Mouse (Mus musculus): Measurements from ENCODE around the gene Cdkn2a. TPM values are rescaled to one million over a fixed set of nuclear protein-coding genes. Genes with fewer than 3 reads are reported as not detected.

The Cdkn2a gene
- polyA plus RNA-seq, 1 experiment from 2014 or later: not detected

GRCm38 (mm10) chr4:89273585-89273984, 20.9 kb downstream of the Cdkn2a start:
- WGBS: under 1% methylated on average over 9 of the region's 9 CpGs
- no peak for DNase-seq (ENCODE audit: low spot score, missing footprints)
- peak; percentile 26; the same call in 1 of the 2 replicates for ATAC-seq (ENCODE audit: low FRiP score)

GRCm38 (mm10) chr4:89272961-89273540, 21.4 kb downstream of the Cdkn2a start:
- peak; percentile 18; the same call in 1 of the 2 replicates for ATAC-seq (ENCODE audit: low FRiP score)
- no peak overlapping the region for H3K4me2 ChIP-seq
- H3K4me1 ChIP-seq (ENCODE audit: control insufficient read depth, insufficient read depth, low read length): no peaks in the 10 kb centered on the region
- no peaks in the 10 kb centered on the region for H3K9me3 ChIP-seq (ENCODE audit: control insufficient read depth, low read length)
- H3K27me3 ChIP-seq (ENCODE audit: control insufficient read depth, insufficient read depth, low read length): peaks cover 77% of the 10 kb centered on the region
- no peaks in the 10 kb centered on the region for H3K36me3 ChIP-seq (ENCODE audit: control insufficient read depth, insufficient read depth, low read length)
- no peak overlapping the region for H3K9ac ChIP-seq (ENCODE audit: low read length)
- H3K27ac ChIP-seq (ENCODE audit: low read depth, low read length): no peak overlapping the region
- peak; percentile 94 for DNase-seq (ENCODE audit: low spot score, missing footprints)
- under 1% methylated on average over 20 of the region's 20 CpGs for WGBS
- H3K4me3 ChIP-seq (ENCODE audit: low read depth, low read length): no peak overlapping the region

More at GRCm38 (mm10) chr4:89273585-89273984, 20.9 kb downstream of the Cdkn2a start:
- Histone ChIP-seq H3K9ac (ENCODE audit: low read length) (no peak overlapping the region), H3K27me3 (ENCODE audit: control insufficient read depth, insufficient read depth, low read length) (peaks cover 81% of the 10 kb centered on the region), H3K4me1 (ENCODE audit: control insufficient read depth, insufficient read depth, low read length) (no peaks in the 10 kb centered on the region), H3K27ac (ENCODE audit: low read depth, low read length) (no peak overlapping the region), H3K4me3 (ENCODE audit: low read depth, low read length) (no peak overlapping the region), H3K4me2 (no peak overlapping the region), H3K36me3 (ENCODE audit: control insufficient read depth, insufficient read depth, low read length) (no peaks in the 10 kb centered on the region), H3K9me3 (ENCODE audit: control insufficient read depth, low read length) (no peaks in the 10 kb centered on the region)

GRCm38 (mm10) chr4:89272101-89272718, 22.2 kb downstream of the Cdkn2a start:
- Histone ChIP-seq H3K27me3 (ENCODE audit: control insufficient read depth, insufficient read depth, low read length) (peaks cover 68% of the 10 kb centered on the region), H3K9ac (ENCODE audit: low read length) (no peak overlapping the region), H3K36me3 (ENCODE audit: control insufficient read depth, insufficient read depth, low read length) (no peaks in the 10 kb centered on the region), H3K4me3 (ENCODE audit: low read depth, low read length) (no peak overlapping the region), H3K27ac (ENCODE audit: low read depth, low read length) (no peak overlapping the region), H3K4me2 (no peak overlapping the region), H3K4me1 (ENCODE audit: control insufficient read depth, insufficient read depth, low read length) (no peaks in the 10 kb centered on the region), H3K9me3 (ENCODE audit: control insufficient read depth, low read length) (no peaks in the 10 kb centered on the region)
- peak; percentile 41 for ATAC-seq (ENCODE audit: low FRiP score)
- DNase-seq (ENCODE audit: low spot score, missing footprints): peak; percentile 92
- WGBS: 4% methylated on average over 18 of the region's 18 CpGs

GRCm38 (mm10) chr4:89257768-89258167, 36.7 kb downstream of the Cdkn2a start:
- DNase-seq (ENCODE audit: low spot score, missing footprints): no peak
- H3K27ac ChIP-seq (ENCODE audit: low read depth, low read length): no peak overlapping the region
- H3K27me3 ChIP-seq (ENCODE audit: control insufficient read depth, insufficient read depth, low read length): no peaks in the 10 kb centered on the region

GRCm38 (mm10) chr4:89234446-89234845, 60.0 kb downstream of the Cdkn2a start:
- Histone ChIP-seq H3K4me2 (no peak overlapping the region), H3K36me3 (ENCODE audit: control insufficient read depth, insufficient read depth, low read length) (no peaks in the 10 kb centered on the region), H3K4me3 (ENCODE audit: low read depth, low read length) (no peak overlapping the region), H3K9me3 (ENCODE audit: control insufficient read depth, low read length) (no peaks in the 10 kb centered on the region), H3K4me1 (ENCODE audit: control insufficient read depth, insufficient read depth, low read length) (no peaks in the 10 kb centered on the region), H3K27me3 (ENCODE audit: control insufficient read depth, insufficient read depth, low read length) (no peaks in the 10 kb centered on the region), H3K9ac (ENCODE audit: low read length) (no peak overlapping the region), H3K27ac (ENCODE audit: low read depth, low read length) (no peak overlapping the region)
- DNase-seq (ENCODE audit: low spot score, missing footprints) (no peak), ATAC-seq (ENCODE audit: low FRiP score) (no peak)
- WGBS: 91% methylated on average over 8 of the region's 8 CpGs

More at GRCm38 (mm10) chr4:89257768-89258167, 36.7 kb downstream of the Cdkn2a start:
- Histone ChIP-seq H3K4me1 (ENCODE audit: control insufficient read depth, insufficient read depth, low read length) (no peaks in the 10 kb centered on the region), H3K9ac (ENCODE audit: low read length) (no peak overlapping the region), H3K9me3 (ENCODE audit: control insufficient read depth, low read length) (no peaks in the 10 kb centered on the region), H3K4me3 (ENCODE audit: low read depth, low read length) (no peak overlapping the region), H3K36me3 (ENCODE audit: control insufficient read depth, insufficient read depth, low read length) (no peaks in the 10 kb centered on the region), H3K4me2 (no peak overlapping the region)
- ATAC-seq (ENCODE audit: low FRiP score): no peak
- WGBS: 80% methylated on average over 1 of the region's 1 CpGs

Other genes with a start within 250 kb of the Cdkn2a start
- 91.1 and 96.1 TPM in 2 replicates for gene Mtap, start 157.5 kb downstream of the Cdkn2a start, polyA plus RNA-seq (2014; fragmentation: Nextera tagmentation; extraction: Ambion mirVana)
- gene Cdkn2b, start 16.4 kb upstream of the Cdkn2a start, polyA plus RNA-seq (2014; fragmentation: Nextera tagmentation; extraction: Ambion mirVana): 0.15 TPM in 1 of 2 replicates, not detected in the other

Measured in midbrain, embryonic 11.5 days (tissue).